Mouse (Mus musculus): ENCODE data around the gene Coro1c.

The Coro1c gene

DNA sequence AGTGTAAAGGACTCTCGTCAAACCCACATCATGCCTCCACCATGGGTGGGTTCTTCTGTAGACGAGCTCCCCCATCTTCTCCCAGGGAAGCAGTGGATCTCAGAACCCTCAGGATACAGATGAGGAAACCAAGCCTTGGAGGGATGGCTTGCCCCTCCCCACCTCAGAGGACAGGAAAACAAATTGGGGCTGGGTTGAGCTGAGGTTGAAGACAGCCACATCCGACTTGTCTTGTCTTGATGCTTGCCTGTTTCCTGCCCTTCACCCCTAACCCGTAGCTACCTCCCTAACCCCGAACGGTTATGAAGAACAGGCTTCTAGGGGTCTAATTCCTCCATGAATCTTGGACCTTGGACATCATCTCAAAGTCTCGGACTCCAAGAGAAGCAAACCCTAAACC is 83.0 kb downstream of the Coro1c start:
- DNase-seq: no peak

- DNase-seq: no peak
These were observed 84.3 kb downstream of the Coro1c start for GRCm38 (mm10) chr5:113824228-113824627.

DNA sequence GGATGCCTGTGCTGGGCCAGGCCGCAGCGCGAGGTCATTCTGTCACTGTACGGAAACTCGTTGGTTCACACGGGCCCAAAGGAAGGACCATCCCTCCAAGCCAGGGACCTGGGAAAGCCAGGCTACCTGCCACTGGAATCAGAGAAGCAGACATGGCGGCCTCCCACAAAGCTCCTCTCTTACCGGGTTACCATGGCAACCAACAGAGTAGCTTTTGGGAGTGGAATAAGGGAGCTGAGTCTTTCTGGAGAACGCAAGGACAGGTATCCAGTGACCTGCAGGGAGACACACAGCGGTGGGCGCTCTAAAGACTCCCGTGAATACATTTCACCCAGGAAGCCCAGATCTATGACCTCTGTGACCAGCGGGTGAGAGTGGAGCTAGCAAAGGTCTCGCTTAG is 90.0 kb downstream of the Coro1c start:
- no peak for DNase-seq

- DNase-seq: peak; percentile 88
These were observed 92.9 kb downstream of the Coro1c start for GRCm38 (mm10) chr5:113815638-113816152.

DNA sequence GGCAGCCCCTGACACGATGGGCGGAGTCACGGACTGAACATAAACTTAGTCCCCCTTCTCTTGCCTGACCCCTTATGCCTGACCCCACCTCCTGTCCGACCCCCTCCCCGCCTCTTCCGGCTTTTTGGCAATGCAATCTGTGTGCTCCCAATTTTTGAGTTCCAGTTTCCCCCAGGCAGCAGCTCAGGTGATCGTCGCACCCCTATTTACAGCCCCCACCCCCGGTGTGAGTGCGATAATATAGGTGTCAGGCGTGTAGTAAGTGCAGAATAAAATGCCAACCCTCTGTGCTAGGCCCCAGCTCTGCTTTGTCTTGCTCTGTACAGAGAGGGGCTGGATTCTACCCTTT is 93.5 kb downstream of the Coro1c start:
- no peak for DNase-seq

DNA sequence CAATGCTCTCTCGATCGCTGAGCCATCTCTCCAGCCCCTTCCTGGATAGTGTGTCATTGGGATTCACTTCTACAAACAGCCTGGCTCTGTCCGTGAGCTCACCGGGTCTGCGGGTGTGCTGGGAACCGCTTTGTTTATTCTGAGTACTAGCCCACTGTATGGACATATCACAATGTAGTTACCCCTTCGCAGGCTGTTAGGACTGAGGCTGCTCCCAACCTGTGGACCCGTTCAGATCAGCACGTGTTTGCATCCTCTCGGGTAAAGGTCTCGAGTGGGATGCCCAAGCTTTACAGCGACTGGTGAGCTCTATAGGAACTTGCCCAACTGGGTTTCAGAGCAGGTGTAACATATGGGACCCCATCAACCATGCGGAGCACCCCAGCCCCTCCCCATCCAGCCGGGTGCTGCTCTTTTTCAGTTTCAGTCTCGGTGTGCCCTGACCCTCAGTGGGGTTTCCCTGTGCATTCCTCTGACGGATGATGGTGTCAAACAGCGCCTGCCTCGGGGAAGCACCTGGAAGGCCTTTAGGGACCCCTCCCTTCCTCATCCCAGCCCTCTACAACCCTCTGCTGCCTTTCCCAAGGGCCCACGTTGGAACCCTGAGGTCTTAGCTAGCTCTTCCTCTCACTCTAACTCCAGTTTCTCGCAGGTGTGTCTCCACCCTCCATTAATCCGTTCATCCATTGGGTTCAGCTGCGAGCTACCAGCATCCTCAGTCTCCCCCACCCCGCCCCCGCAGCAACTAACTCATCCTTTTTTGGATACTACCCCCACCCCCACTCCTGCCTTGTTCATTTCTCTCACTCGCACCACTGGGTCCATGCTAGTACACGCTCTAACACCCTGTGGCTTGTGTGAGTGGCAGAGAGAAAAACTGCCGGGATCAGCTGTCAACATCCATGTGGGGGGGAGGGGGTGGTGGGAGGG is 94.2 kb downstream of the Coro1c start:
- DNase-seq: no peak

DNA sequence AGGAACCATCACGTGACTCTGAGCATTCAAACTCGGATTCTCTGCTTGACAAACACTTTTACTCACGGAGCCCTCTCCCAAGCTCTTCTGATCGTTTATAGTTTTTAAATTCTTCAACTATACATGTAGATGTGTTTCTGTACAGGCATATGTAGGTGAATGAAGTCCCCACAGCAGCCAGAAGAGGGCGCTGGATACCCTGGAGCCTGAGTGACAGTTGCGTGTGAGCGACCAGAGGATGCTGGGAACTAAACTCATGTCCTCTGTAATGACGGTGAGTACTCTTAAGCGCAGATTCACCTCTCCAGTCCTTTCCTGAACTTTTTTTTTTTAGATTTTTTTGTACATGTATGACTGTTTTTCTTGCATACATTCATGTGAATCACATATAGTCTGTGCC is 95.0 kb downstream of the Coro1c start:
- DNase-seq: peak; percentile 26

GRCm38 (mm10) chr5:113812638-113813037 is 95.9 kb downstream of the Coro1c start:
- no peak for DNase-seq

- peak; percentile 57 for DNase-seq
These were observed 96.6 kb downstream of the Coro1c start for GRCm38 (mm10) chr5:113811824-113812420.

GRCm38 (mm10) chr5:113810111-113810510 is 98.4 kb downstream of the Coro1c start:
- no peak for DNase-seq

DNA sequence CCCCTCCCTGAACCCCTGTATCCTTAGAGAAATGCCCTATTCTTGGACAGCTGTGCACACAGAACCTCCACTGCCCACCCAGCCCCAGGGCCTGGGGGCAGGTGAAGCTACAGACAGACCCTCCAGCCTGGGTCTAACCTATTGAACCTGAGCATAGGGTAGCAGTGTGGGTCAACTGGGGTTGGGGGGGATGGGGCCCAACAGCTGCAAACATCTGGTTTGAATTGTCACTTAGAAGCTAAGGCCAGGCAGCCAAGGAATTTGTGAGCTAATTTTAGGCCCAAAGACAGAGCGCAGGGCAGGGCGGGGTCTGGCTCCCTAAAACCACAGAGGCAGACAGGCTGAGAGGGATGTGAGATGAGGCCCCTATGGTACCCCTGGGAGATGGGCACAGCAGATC is 100.4 kb downstream of the Coro1c start:
- DNase-seq: peak; percentile 59

DNA sequence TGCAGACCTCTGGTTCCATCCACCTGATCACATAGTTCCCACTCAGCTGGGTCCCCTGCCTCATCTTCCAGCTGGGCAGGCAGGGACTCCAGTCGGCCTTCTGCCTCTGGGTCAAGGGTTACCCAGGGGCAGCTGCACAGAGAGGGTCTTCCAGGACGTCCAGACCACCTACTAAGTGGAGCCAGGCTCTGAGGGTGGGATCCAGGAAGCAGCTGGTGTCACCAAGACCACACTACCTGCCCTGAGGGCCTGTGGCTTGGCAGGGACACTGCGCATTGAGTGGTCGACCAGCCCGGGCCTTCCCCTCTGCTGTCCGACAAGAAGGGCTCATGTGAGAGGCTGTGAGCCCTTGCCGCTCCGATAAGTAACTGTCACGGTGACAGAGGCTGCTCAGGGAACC is 100.8 kb downstream of the Coro1c start:
- DNase-seq: peak; percentile 19

- peak; percentile 57 for DNase-seq
These were observed 102.1 kb downstream of the Coro1c start for GRCm38 (mm10) chr5:113806414-113806813.

GRCm38 (mm10) chr5:113805301-113805700 is 103.3 kb downstream of the Coro1c start:
- DNase-seq: no peak

GRCm38 (mm10) chr5:113804395-113804966 is 104.1 kb downstream of the Coro1c start:
- no peak for DNase-seq

- DNase-seq: peak; percentile 83
These were observed 108.3 kb downstream of the Coro1c start, which contains the start of gene Tmem119 for GRCm38 (mm10) chr5:113800280-113800679. Tmem119 (minus strand) TSS chr5:113800516.

GRCm38 (mm10) chr5:113799691-113800090 is 108.9 kb downstream of the Coro1c start:
- no peak for DNase-seq

DNA sequence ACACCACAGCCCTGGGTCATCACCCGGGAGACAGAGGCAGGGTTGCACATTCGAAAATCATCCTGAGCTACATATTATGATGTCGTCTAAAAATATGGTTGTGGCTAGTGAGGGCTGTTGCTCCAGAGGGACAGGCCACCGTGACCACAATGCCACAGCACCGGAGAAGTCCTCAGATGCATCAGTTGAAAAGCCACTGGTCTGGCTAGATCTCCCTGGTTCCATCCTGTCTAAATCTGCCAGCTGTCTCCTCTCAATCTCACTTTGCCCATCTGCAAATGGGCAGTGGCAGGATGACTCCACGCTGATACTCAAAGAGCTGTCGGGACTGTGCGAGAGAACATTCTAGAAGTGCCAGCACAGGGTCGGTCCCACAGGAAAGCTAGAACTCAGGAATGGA is 110.0 kb downstream of the Coro1c start:
- no peak for DNase-seq

- peak; percentile 28 for DNase-seq
These were observed 111.2 kb downstream of the Coro1c start for GRCm38 (mm10) chr5:113797149-113797882.

GRCm38 (mm10) chr5:113796401-113797148 is 112.0 kb downstream of the Coro1c start:
- peak; percentile 83 for DNase-seq
